Mouse (Mus musculus) cerebellum, adult 2 months (tissue): ENCODE results near the gene BC067074. TPM values are rescaled to one million over a fixed set of nuclear protein-coding genes. Genes with fewer than 3 reads are reported as not detected.
"Not testable (repeated sequence)": the region's sequence is repeated elsewhere in the genome, so short reads cannot be mapped to it uniquely, and the experiment has no call there.

Source experiments
- DNase-seq, 2 experiments: peaks; one replicate each; pipeline ENCODE4 v3.0.0; 2021
- H3K27ac ChIP-seq: fragments of 200-500 bp; 2 replicates; pipeline ENCODE4 v1.5.1; 2012; ENCODE audit warnings: low read length, control low read depth, inconsistent platforms; ENCODE audit not compliant: insufficient read depth
- H3K27me3 ChIP-seq: fragments of 200-500 bp; 2 replicates; pipeline ENCODE4 v1.6.1; 2012; ENCODE audit warnings: inconsistent platforms, mild to moderate bottlenecking, low read length, moderate library complexity; ENCODE audit not compliant: control insufficient read depth, insufficient read depth
- H3K4me1 ChIP-seq: fragments of 200-500 bp; 2 replicates; pipeline ENCODE4 v1.6.1; 2011; ENCODE audit warnings: low read length; ENCODE audit not compliant: control insufficient read depth, insufficient read depth
- H3K4me3 ChIP-seq: fragments of 200-500 bp; replicated peaks from 2 replicates; pipeline ENCODE3; 2011; ENCODE audit warnings: mild to moderate bottlenecking, low read depth, low read length, control low read depth; ENCODE audit not compliant: insufficient read depth
- CTCF ChIP-seq: fragments of 200-500 bp; IDR thresholded peaks from 2 replicates; pipeline ENCODE4 v1.5.1; 2011; ENCODE audit warnings: low read depth, mild to moderate bottlenecking, control low read depth, low read length, moderate library complexity, borderline replicate concordance; ENCODE audit not compliant: insufficient read depth
- POLR2A ChIP-seq: fragments of 200-500 bp; IDR thresholded peaks from 2 replicates; pipeline ENCODE4 v1.6.1; 2011; ENCODE audit warnings: low read length, control low read depth, borderline replicate concordance; ENCODE audit not compliant: insufficient read depth
- WGBS: fragments of 180-500 bp; shearing (Covaris S2); methylation state at CpG from one replicate; pipeline ENCODE4 v1.1.7; 2018; 5-methylcytosine and 5-hydroxymethylcytosine counted together
- polyA plus RNA-seq: library from polyadenylated mRNA; depleted of rRNA; stranded (reverse); fragments of >200 nt; gene quantifications from 2 replicates; pipeline ENCODE4 v1.2.3, GENCODE M21; 2012; rRNA removed

BC067074 gene
- 0.87 and 1.1 TPM in 2 replicates for polyA plus RNA-seq

DNA sequence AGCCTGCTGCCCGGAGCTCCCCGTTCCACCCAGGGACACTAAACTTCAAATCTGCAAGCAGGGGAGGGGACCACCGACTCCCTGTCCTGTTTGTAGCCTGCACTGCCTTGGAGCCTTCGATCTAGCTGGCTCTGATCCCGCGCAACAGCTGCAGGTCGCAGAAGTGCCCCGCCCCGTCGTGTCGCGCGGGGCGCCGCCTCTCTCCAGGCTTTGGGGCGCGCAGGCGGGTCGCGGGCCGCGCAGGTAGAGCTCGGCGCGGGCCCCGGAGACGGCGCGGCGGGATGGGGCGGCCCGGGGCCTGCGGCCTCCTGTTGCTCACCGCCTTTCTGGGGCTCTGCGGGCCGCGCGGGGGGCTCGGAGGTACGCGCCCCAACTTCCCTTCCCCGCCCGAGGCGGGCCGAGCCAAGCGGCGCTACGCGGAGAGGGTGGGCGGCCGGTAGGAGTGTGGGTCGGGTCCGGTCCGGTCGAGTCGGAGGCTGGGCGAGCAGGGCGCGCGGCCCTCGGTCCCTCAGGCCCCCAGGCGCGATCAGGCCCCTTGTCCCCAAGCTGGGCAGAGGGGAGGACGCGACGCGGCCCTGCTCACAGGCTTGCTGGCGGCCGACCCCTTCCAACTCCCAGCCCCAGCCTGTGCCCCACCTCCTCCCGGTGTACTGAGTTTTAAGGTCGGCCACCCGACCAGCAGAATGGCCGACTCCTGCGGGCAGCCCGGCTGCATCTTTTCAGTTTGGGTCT, at the start of gene BC067074:
Gene BC067074, plus strand, starts transcription at position 185 of the 732 bp plus-strand sequence.
- Histone ChIP-seq H3K4me3 (no peak within 1 kb of the TSS), H3K27me3 (no peaks in the 10 kb centered on the region; the same call in 1 of the 2 replicates), H3K4me1 (no peaks in the 10 kb centered on the region), H3K27ac (no peak within 1 kb of the TSS)
- TF ChIP-seq CTCF = no peak
- no peak for TF ChIP-seq POLR2A
- no peak for DNase-seq
- 1% methylated on average over 71 of the region's 75 CpGs for WGBS

DNA sequence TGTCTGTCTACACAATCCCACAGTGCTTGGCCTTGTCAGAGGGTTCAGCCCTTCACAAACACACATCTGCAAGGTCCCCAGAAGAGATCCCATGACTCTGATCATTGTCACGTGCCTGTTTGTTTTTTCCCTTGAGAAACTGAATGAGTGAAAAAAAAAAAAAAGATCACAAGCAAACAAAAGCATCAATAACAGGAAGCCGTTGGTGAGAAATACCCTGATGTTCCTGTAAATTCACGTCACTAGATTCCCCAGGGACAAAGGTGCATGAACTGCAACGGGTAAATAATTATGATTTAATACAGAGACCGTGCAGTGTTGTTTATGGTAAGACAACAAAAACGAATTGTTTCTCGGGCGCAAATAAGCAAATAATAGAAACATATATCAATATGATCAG, 47.9 kb upstream of the BC067074 start:
- H3K4me3 ChIP-seq = no peak overlapping the region
- TF ChIP-seq CTCF = no peak
- no peak for TF ChIP-seq POLR2A
- WGBS = 80% methylated on average over 8 of the region's 8 CpGs
- DNase-seq = no peak
- no peaks in the 10 kb centered on the region for H3K27me3 ChIP-seq
- H3K27ac ChIP-seq = no peak overlapping the region
- no peaks in the 10 kb centered on the region for H3K4me1 ChIP-seq

DNA sequence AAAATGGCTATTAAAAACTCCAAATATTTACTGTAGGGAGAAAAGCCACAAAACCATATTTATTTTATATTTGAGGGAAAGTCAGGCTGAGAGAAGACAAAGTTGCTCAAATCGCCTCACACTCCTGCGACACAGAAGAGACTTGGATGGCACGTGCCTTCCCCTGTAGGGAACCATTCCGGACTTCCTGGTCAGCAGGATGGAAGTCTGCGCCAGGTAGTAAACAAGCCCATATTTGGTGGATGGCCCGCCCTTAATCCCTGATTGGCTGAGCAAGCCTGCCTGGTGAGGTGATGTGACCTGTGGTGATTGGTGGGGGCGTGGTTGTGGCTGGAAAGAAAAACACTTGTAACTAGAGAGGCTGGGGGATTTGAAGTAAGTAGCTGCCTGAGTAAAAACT, 40.4 kb upstream of the BC067074 start:
- not testable (repeated sequence) for H3K27ac ChIP-seq, H3K27me3 ChIP-seq, H3K4me3 ChIP-seq, H3K4me1 ChIP-seq, DNase-seq
- 66% methylated on average over 7 of the region's 7 CpGs for WGBS

DNA sequence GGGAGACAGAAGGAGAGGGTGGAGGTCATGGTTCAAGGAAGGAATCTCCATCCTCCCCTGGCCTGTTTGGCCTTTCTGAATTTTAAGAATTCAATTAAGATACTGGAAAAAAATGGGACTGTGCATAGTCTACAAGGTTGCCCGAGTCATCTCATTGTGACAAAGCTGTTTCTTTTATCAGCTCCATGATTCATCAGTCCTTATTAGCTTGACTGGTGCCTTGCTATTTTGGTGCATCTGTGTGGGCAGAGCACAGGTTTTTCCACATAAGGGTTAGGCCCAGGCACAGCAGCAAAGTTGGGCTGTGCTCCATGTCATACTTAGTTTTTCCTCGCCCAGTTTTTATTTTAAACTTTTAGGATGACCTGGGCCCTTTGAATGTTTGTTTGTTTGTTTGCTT, 36.2 kb upstream of the BC067074 start:
- H3K27ac ChIP-seq = no peak overlapping the region
- 93% methylated on average over 2 of the region's 2 CpGs for WGBS

DNA sequence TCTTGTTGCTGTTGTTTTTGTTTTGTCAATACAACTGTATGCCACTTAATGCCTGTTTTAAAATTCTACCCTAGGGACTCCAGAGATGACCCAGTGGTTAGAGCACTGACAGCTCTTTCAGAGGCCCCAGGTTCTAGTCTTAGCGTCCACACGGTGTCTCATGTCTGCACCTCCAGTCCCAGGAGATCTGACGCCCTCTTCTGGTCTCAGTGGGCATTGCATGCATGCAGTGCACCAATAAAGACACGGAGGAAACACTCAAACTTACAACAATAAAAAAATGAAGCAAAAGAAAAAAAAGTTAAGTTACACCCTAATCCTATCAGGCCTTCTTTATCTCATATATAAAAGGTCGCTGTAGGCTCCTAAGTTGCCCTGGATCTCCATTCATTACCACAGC, 35.8 kb upstream of the BC067074 start:
- Histone ChIP-seq H3K4me1 (no peaks in the 10 kb centered on the region), H3K27ac (no peak overlapping the region), H3K27me3 (no peaks in the 10 kb centered on the region), H3K4me3 (no peak overlapping the region)
- WGBS = 46% methylated on average over 5 of the region's 5 CpGs
- TF ChIP-seq POLR2A = no peak
- TF ChIP-seq CTCF = no peak
- no peak for DNase-seq

More for the DNA sequence above, 36.2 kb upstream of the BC067074 start:
- Histone ChIP-seq H3K4me3 (no peak overlapping the region), H3K27me3 (no peaks in the 10 kb centered on the region), H3K4me1 (no peaks in the 10 kb centered on the region)
- TF ChIP-seq CTCF (no peak), POLR2A (no peak)
- no peak for DNase-seq

DNA sequence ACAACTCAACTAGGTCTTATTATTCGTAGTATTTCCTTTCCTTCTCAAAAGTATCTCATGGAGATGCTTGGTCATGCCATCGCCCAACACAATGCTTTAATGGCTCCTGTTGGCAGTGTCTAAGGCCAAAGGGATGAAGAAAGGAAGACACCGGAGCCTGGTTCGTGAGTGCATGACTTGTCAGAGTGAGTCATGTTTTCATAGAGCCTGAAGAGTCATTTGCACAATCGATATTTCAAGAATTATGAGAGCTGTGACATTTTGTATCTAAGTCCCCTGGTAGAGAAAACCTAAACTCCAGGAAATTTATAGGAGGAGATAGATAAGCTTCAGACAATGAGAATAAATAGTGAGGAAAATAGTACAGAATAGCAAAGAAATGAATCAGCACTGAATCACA, 33.7 kb upstream of the BC067074 start:
- DNase-seq = no peak
- 90% methylated on average over 5 of the region's 5 CpGs for WGBS
- no peak overlapping the region for H3K27ac ChIP-seq
- H3K27me3 ChIP-seq = no peaks in the 10 kb centered on the region
- H3K4me3 ChIP-seq = no peak overlapping the region
- H3K4me1 ChIP-seq = no peaks in the 10 kb centered on the region
- no peak for TF ChIP-seq CTCF
- TF ChIP-seq POLR2A = no peak

DNA sequence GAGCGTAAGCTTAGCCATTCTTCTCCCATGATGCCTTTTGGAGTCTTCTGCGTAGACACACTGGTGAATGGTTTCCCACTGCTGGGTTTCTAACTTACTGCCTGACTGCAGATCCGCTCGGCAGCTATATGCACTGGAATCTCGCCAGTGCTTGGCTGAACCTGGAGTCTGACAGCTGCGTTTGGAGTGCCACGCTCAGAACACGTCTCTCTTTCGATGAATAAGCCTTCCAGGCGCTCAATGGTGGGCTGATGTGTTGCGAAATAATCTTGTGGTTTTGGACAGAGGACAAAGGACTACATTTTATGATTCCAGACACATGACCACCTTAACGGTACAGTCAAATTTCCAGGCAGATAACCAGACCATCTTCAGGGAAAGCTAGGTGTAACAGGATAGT, 30.1 kb upstream of the BC067074 start:
- DNase-seq = no peak
- WGBS = 4% methylated on average over 12 of the region's 12 CpGs

DNA sequence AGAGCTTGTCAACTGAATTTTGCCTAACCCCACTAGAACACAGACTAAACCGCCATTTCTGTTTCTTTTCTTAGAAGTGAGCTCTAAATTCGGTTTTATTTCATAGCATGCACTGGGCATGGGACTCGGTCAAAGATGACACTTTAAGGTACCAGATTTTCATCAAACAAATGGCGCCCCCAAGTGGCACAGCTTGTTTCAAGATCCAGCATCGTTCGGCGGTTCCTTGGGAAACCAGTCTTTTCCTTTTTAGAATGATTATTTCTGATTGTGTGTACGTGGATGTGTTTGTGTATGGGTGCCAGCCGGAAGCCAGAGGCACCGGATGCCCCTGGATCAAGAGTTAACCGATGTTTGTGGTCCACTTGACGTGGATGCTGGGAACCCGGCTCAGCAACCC, 27.7 kb upstream of the BC067074 start:
- H3K4me3 ChIP-seq = no peak overlapping the region
- WGBS = 24% methylated on average over 13 of the region's 13 CpGs
- TF ChIP-seq CTCF (peak; percentile 8; the same call in 1 of the 2 replicates), POLR2A (no peak)
- H3K27me3 ChIP-seq = no peaks in the 10 kb centered on the region
- no peak for DNase-seq
- H3K4me1 ChIP-seq = no peaks in the 10 kb centered on the region
- H3K27ac ChIP-seq = no peak overlapping the region

More for the DNA sequence above, 30.1 kb upstream of the BC067074 start:
- Histone ChIP-seq H3K27ac (no peak overlapping the region), H3K4me3 (no peak overlapping the region), H3K27me3 (no peaks in the 10 kb centered on the region), H3K4me1 (no peaks in the 10 kb centered on the region)
- TF ChIP-seq POLR2A (no peak), CTCF (no peak)
